Mouse (Mus musculus): ENCODE measurements around the gene Nfkbiz. TPM values are rescaled to one million over a fixed set of nuclear protein-coding genes. Genes with fewer than 3 reads are reported as not detected.

Gene Nfkbiz
- polyA plus RNA-seq, 1 experiment from 2014 or later: 2.0 TPM

GRCm38 (mm10) chr16:55822741-55823397 is 15.8 kb downstream of the Nfkbiz start:
- Histone ChIP-seq H3K27me3 (ENCODE audit: control insufficient read depth, insufficient read depth, low read length) (no peaks in the 10 kb centered on the region), H3K36me3 (ENCODE audit: control insufficient read depth, insufficient read depth, low read length) (no peaks in the 10 kb centered on the region), H3K9me3 (ENCODE audit: control insufficient read depth, low read length) (no peaks in the 10 kb centered on the region), H3K27ac (ENCODE audit: low read depth, low read length) (no peak overlapping the region), H3K4me2 (ENCODE audit: low read depth) (peak overlapping the region; percentile 92; the same call in 1 of the 2 replicates), H3K9ac (ENCODE audit: low read length) (no peak overlapping the region), H3K4me1 (ENCODE audit: control insufficient read depth, insufficient read depth, low read length) (0 out of 2 replicates have a peak, but pooled peaks cover 2% of the 10 kb centered on the region), H3K4me3 (ENCODE audit: low read depth, low read length) (peak overlapping the region; percentile 81; the same call in 1 of the 2 replicates)
- no peak for ATAC-seq (ENCODE audit: insufficient read depth, low FRiP score, low TSS enrichment)
- no peak for DNase-seq (ENCODE audit: low spot score)
- WGBS: 39% methylated on average over 18 of the region's 18 CpGs

- ATAC-seq (ENCODE audit: insufficient read depth, low FRiP score, low TSS enrichment): peak; percentile 89
- peak; percentile 87 for DNase-seq (ENCODE audit: low spot score)
- 0 out of 2 replicates have a peak, but pooled peaks cover 2% of the 10 kb centered on the region for H3K4me1 ChIP-seq (ENCODE audit: control insufficient read depth, insufficient read depth, low read length)
- WGBS: under 1% methylated on average over 64 of the region's 67 CpGs
- no peak overlapping the region for H3K27ac ChIP-seq (ENCODE audit: low read depth, low read length)
- H3K9ac ChIP-seq (ENCODE audit: low read length): peak overlapping the region; percentile 75
- peak overlapping the region; percentile 92 for H3K4me2 ChIP-seq (ENCODE audit: low read depth)
- no peaks in the 10 kb centered on the region for H3K9me3 ChIP-seq (ENCODE audit: control insufficient read depth, low read length)
- no peaks in the 10 kb centered on the region for H3K27me3 ChIP-seq (ENCODE audit: control insufficient read depth, insufficient read depth, low read length)
- peak overlapping the region; percentile 81 for H3K4me3 ChIP-seq (ENCODE audit: low read depth, low read length)
- 0 out of 2 replicates have a peak, but pooled peaks cover 2% of the 10 kb centered on the region for H3K36me3 ChIP-seq (ENCODE audit: control insufficient read depth, insufficient read depth, low read length)
These were observed 16.5 kb downstream of the Nfkbiz start for GRCm38 (mm10) chr16:55821997-55822740.

GRCm38 (mm10) chr16:55821571-55821981 is 17.1 kb downstream of the Nfkbiz start:
- Histone ChIP-seq H3K27ac (ENCODE audit: low read depth, low read length) (no peak overlapping the region), H3K4me3 (ENCODE audit: low read depth, low read length) (peak overlapping the region; percentile 81), H3K9me3 (ENCODE audit: control insufficient read depth, low read length) (no peaks in the 10 kb centered on the region), H3K36me3 (ENCODE audit: control insufficient read depth, insufficient read depth, low read length) (0 out of 2 replicates have a peak, but pooled peaks cover 2% of the 10 kb centered on the region), H3K4me2 (ENCODE audit: low read depth) (peak overlapping the region; percentile 92), H3K9ac (ENCODE audit: low read length) (peak overlapping the region; percentile 75), H3K27me3 (ENCODE audit: control insufficient read depth, insufficient read depth, low read length) (no peaks in the 10 kb centered on the region), H3K4me1 (ENCODE audit: control insufficient read depth, insufficient read depth, low read length) (0 out of 2 replicates have a peak, but pooled peaks cover 2% of the 10 kb centered on the region)
- peak; percentile 31 for DNase-seq (ENCODE audit: low spot score)
- under 1% methylated on average over 31 of the region's 40 CpGs for WGBS
- ATAC-seq (ENCODE audit: insufficient read depth, low FRiP score, low TSS enrichment): peak; percentile 56

GRCm38 (mm10) chr16:55820916-55821570 is 17.7 kb downstream of the Nfkbiz start:
- Histone ChIP-seq H3K4me3 (ENCODE audit: low read depth, low read length) (peak overlapping the region; percentile 81), H3K4me1 (ENCODE audit: control insufficient read depth, insufficient read depth, low read length) (0 out of 2 replicates have a peak, but pooled peaks cover 2% of the 10 kb centered on the region), H3K36me3 (ENCODE audit: control insufficient read depth, insufficient read depth, low read length) (peaks cover 3% of the 10 kb centered on the region; the same call in 1 of the 2 replicates), H3K27me3 (ENCODE audit: control insufficient read depth, insufficient read depth, low read length) (no peaks in the 10 kb centered on the region), H3K9me3 (ENCODE audit: control insufficient read depth, low read length) (no peaks in the 10 kb centered on the region), H3K27ac (ENCODE audit: low read depth, low read length) (no peak overlapping the region), H3K9ac (ENCODE audit: low read length) (peak overlapping the region; percentile 75; the same call in 1 of the 2 replicates), H3K4me2 (ENCODE audit: low read depth) (peak overlapping the region; percentile 92)
- ATAC-seq (ENCODE audit: insufficient read depth, low FRiP score, low TSS enrichment) (no peak), DNase-seq (ENCODE audit: low spot score) (peak; percentile 32)
- 16% methylated on average over 20 of the region's 20 CpGs for WGBS

GRCm38 (mm10) chr16:55820161-55820915 is 18.4 kb downstream of the Nfkbiz start:
- Histone ChIP-seq H3K27ac (ENCODE audit: low read depth, low read length) (no peak overlapping the region), H3K27me3 (ENCODE audit: control insufficient read depth, insufficient read depth, low read length) (no peaks in the 10 kb centered on the region), H3K4me2 (ENCODE audit: low read depth) (peak overlapping the region; percentile 92), H3K4me3 (ENCODE audit: low read depth, low read length) (peak overlapping the region; percentile 81), H3K9me3 (ENCODE audit: control insufficient read depth, low read length) (no peaks in the 10 kb centered on the region), H3K9ac (ENCODE audit: low read length) (peak overlapping the region; percentile 3; the same call in 1 of the 2 replicates), H3K4me1 (ENCODE audit: control insufficient read depth, insufficient read depth, low read length) (0 out of 2 replicates have a peak, but pooled peaks cover 2% of the 10 kb centered on the region), H3K36me3 (ENCODE audit: control insufficient read depth, insufficient read depth, low read length) (peaks cover 8% of the 10 kb centered on the region)
- ATAC-seq (ENCODE audit: insufficient read depth, low FRiP score, low TSS enrichment) (no peak), DNase-seq (ENCODE audit: low spot score) (no peak)
- WGBS: 54% methylated on average over 13 of the region's 13 CpGs

DNA sequence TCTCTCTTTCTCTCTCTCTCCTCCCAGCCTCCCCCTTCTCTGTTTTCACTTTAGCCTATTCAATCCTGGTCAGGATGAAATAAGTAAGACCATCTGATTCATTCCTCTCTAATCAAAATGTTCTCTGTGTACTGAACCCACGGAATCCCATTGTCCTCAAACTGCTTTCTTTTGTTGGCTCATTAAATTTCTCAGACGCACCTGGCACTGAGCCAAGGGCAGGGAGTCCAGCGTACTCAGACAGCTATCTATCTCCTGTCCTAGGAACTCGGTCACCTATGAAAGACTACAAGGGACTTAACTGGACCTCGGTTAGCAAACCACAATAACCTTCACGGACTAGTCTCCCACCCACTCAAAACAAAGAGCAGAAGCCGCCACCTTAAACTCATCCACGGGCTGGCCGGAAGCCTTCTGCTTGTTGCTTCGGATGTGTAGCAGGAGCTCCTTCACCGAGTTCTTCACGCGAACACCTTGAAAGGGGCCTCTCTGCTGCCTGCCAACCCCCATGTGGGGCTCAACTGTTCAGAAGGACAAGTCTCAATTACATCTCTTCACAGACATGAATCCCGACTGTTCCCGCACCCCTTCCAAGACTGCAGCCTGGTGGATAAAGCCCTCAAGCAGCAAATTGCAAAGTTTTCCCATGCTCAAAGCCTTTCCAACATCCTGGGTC is 19.4 kb downstream of the Nfkbiz start:
- no peak for ATAC-seq (ENCODE audit: insufficient read depth, low FRiP score, low TSS enrichment)
- 0 out of 2 replicates have a peak, but pooled peaks cover 2% of the 10 kb centered on the region for H3K4me1 ChIP-seq (ENCODE audit: control insufficient read depth, insufficient read depth, low read length)
- no peak overlapping the region for H3K9ac ChIP-seq (ENCODE audit: low read length)
- no peaks in the 10 kb centered on the region for H3K9me3 ChIP-seq (ENCODE audit: control insufficient read depth, low read length)
- H3K4me2 ChIP-seq (ENCODE audit: low read depth): no peak overlapping the region
- H3K27me3 ChIP-seq (ENCODE audit: control insufficient read depth, insufficient read depth, low read length): no peaks in the 10 kb centered on the region
- peaks cover 10% of the 10 kb centered on the region for H3K36me3 ChIP-seq (ENCODE audit: control insufficient read depth, insufficient read depth, low read length)
- H3K4me3 ChIP-seq (ENCODE audit: low read depth, low read length): no peak overlapping the region
- whole genome bisulfite sequencing: 82% methylated on average over 15 of the region's 15 CpGs
- H3K27ac ChIP-seq (ENCODE audit: low read depth, low read length): no peak overlapping the region
- DNase-seq (ENCODE audit: low spot score): no peak

DNA sequence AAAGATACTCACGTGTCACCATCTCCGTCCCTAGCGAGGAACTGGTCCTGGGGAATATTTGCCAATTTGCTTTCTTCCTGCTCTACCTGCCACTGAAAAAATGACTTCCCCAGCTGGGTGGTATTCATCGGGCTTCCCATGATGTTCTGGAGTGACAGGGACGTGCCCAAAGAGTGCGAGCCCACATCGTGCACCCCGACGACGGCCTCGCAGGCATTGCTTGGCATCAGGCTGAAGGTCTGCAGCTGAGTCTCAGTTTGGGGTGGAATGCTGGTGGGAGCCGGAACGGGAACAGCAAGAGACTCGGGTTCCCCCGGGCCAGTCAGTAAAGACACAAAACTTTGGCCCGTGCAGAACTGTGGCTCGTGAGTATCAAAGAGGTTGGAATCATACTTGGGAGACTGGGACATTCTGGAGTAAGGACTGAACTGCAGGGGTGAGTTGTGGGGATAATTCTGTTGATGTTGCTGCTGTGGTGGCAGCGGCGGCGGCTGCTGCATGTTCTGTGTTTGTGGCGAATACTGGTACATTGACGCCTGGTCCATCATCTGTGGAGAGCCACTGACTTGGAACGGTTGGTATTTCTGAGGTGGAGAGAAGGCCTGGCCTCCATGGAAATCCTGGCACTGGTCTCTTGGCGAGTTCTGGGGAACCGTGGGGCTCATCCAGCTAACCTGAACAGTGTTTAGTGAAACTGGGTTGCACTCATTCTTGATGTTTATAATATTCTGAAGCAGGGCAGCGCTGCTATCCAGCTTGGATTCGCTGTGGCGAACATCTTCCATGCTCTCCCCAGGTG is 20.8 kb downstream of the Nfkbiz start:
- 95% methylated on average over 28 of the region's 28 CpGs for WGBS
- no peak overlapping the region for H3K27ac ChIP-seq (ENCODE audit: low read depth, low read length)
- 0 out of 2 replicates have a peak, but pooled peaks cover 2% of the 10 kb centered on the region for H3K4me1 ChIP-seq (ENCODE audit: control insufficient read depth, insufficient read depth, low read length)
- no peak overlapping the region for H3K9ac ChIP-seq (ENCODE audit: low read length)
- H3K36me3 ChIP-seq (ENCODE audit: control insufficient read depth, insufficient read depth, low read length): peaks cover 10% of the 10 kb centered on the region
- ATAC-seq (ENCODE audit: insufficient read depth, low FRiP score, low TSS enrichment) (no peak), DNase-seq (ENCODE audit: low spot score) (no peak)
- H3K4me3 ChIP-seq (ENCODE audit: low read depth, low read length): no peak overlapping the region
- H3K27me3 ChIP-seq (ENCODE audit: control insufficient read depth, insufficient read depth, low read length): no peaks in the 10 kb centered on the region
- no peaks in the 10 kb centered on the region for H3K9me3 ChIP-seq (ENCODE audit: control insufficient read depth, low read length)
- no peak overlapping the region for H3K4me2 ChIP-seq (ENCODE audit: low read depth)
